Mouse (Mus musculus) kidney, postnatal 0 days (tissue): ENCODE measurements around the gene Phkg1. TPM values are rescaled to one million over a fixed set of nuclear protein-coding genes. Genes with fewer than 3 reads are reported as not detected.

Source experiments
- ATAC-seq: fragments of 200-750 bp; cut with Nextera tagmentation; replicated peaks from 2 replicates; pipeline ENCODE4 v1.8.0; 2017; ENCODE audit warnings: low read depth, moderate number of reproducible peaks, moderate TSS enrichment, moderate library complexity; ENCODE audit not compliant: low FRiP score
- DNase-seq: peaks from one replicate; pipeline ENCODE4 v3.0.0-alpha.2; 2016; ENCODE audit warnings: low spot score
- H3K27ac ChIP-seq: fragments of 300-500 bp; sonication (generic); 2 replicates; pipeline ENCODE4 v1.5.1; 2014; ENCODE audit warnings: mild to moderate bottlenecking
- H3K27me3 ChIP-seq: fragments of 300-500 bp; sonication (generic); 2 replicates; pipeline ENCODE4 v1.6.1; 2014; ENCODE audit warnings: low read length, mixed read lengths; ENCODE audit not compliant: insufficient read depth
- H3K36me3 ChIP-seq: fragments of 300-500 bp; sonication (generic); 2 replicates; pipeline ENCODE4 v1.6.1; 2014; ENCODE audit warnings: low read length, mixed read lengths; ENCODE audit not compliant: insufficient read depth
- H3K4me1 ChIP-seq: fragments of 300-500 bp; sonication (generic); replicated peaks from 2 replicates; pipeline ENCODE4 v1.6.1; 2014; ENCODE audit warnings: antibody characterized with exemption, low read length, mixed read lengths; ENCODE audit not compliant: insufficient read depth
- H3K4me2 ChIP-seq: fragments of 300-500 bp; sonication (generic); 2 replicates; pipeline ENCODE4 v1.6.1; 2014; ENCODE audit warnings: mild to moderate bottlenecking, low read length, moderate library complexity, mixed read lengths
- H3K4me3 ChIP-seq: fragments of 300-500 bp; sonication (generic); replicated peaks from 2 replicates; pipeline ENCODE4 v1.5.1; 2014; ENCODE audit warnings: low read depth, low read length
- H3K9ac ChIP-seq: fragments of 300-500 bp; sonication (generic); 2 replicates; pipeline ENCODE4 v1.6.1; 2014; ENCODE audit warnings: low read depth, low read length
- H3K9me3 ChIP-seq: fragments of 300-500 bp; sonication (generic); replicated peaks from 2 replicates; pipeline ENCODE4 v1.6.1; 2016; ENCODE audit warnings: low read length, inconsistent platforms, mixed read lengths
- CTCF ChIP-seq: IDR thresholded peaks from 2 replicates; pipeline ENCODE4 v1.5.1; 2016; ENCODE audit warnings: antibody characterized with exemption, low read depth, mild to moderate bottlenecking, moderate library complexity
- WGBS: fragments of 180-500 bp; shearing (Covaris S2); extraction: QIAGEN DNeasy Blood & Tissue Kit; methylation state at CpG from one replicate; pipeline ENCODE4 v1.1.7; 2014; 5-methylcytosine and 5-hydroxymethylcytosine counted together
- polyA plus RNA-seq: library from polyadenylated mRNA; unstranded; fragments of >200 nt; fragmentation: Nextera tagmentation; extraction: Ambion mirVana; gene quantifications from 2 replicates; pipeline ENCODE4 v1.2.1, GENCODE M21; 2015

The Phkg1 gene
- polyA plus RNA-seq, 1 experiment from 2014 or later, result 0.05 TPM

GRCm38 (mm10) chr5:129940736-129941494 lies 42.6 kb upstream of the Phkg1 start:
- Histone ChIP-seq H3K36me3 (no peaks in the 10 kb centered on the region), H3K9ac (no peak overlapping the region), H3K4me3 (peak overlapping the region; percentile 67), H3K27ac (0 out of 2 replicates have a peak overlapping the region, but pooled peaks have one; percentile 25), H3K27me3 (no peaks in the 10 kb centered on the region), H3K9me3 (no peaks in the 10 kb centered on the region), H3K4me2 (peak overlapping the region; percentile 50), H3K4me1 (no peaks in the 10 kb centered on the region; the same call in 1 of the 2 replicates)
- peak; percentile 22 for DNase-seq
- WGBS, result 5% methylated on average over 9 of the region's 9 CpGs
- ATAC-seq, result no peak
- no peak for TF ChIP-seq CTCF

- Histone ChIP-seq H3K4me2 (no peak overlapping the region; the same call in 1 of the 2 replicates), H3K9me3 (no peaks in the 10 kb centered on the region), H3K4me1 (no peaks in the 10 kb centered on the region; the same call in 1 of the 2 replicates), H3K4me3 (no peak overlapping the region), H3K27me3 (no peaks in the 10 kb centered on the region), H3K9ac (no peak overlapping the region), H3K36me3 (no peaks in the 10 kb centered on the region), H3K27ac (no peak overlapping the region)
- ATAC-seq (no peak), DNase-seq (no peak)
- WGBS, result 35% methylated on average over 2 of the region's 2 CpGs
- no peak for TF ChIP-seq CTCF
These were observed 41.9 kb upstream of the Phkg1 start for GRCm38 (mm10) chr5:129940281-129940680.

- DNase-seq, result no peak
These were observed 38.6 kb upstream of the Phkg1 start for GRCm38 (mm10) chr5:129936941-129937340.

GRCm38 (mm10) chr5:129929924-129930855 lies 31.8 kb upstream of the Phkg1 start:
- H3K9ac ChIP-seq, result no peak overlapping the region
- H3K4me3 ChIP-seq, result no peak overlapping the region
- no peaks in the 10 kb centered on the region for H3K27me3 ChIP-seq
- H3K4me2 ChIP-seq, result no peak overlapping the region
- no peaks in the 10 kb centered on the region for H3K9me3 ChIP-seq
- 50% methylated on average over 9 of the region's 9 CpGs for WGBS
- ATAC-seq, result no peak
- H3K36me3 ChIP-seq, result no peaks in the 10 kb centered on the region
- H3K27ac ChIP-seq, result no peak overlapping the region; the same call in 1 of the 2 replicates
- TF ChIP-seq CTCF, result no peak
- H3K4me1 ChIP-seq, result no peaks in the 10 kb centered on the region
- DNase-seq, result no peak

More at GRCm38 (mm10) chr5:129936941-129937340, 38.6 kb upstream of the Phkg1 start:
- Histone ChIP-seq H3K27ac (no peak overlapping the region), H3K4me2 (no peak overlapping the region), H3K27me3 (no peaks in the 10 kb centered on the region), H3K4me1 (no peaks in the 10 kb centered on the region), H3K9me3 (no peaks in the 10 kb centered on the region), H3K4me3 (no peak overlapping the region), H3K9ac (no peak overlapping the region), H3K36me3 (no peaks in the 10 kb centered on the region)
- ATAC-seq, result no peak
- TF ChIP-seq CTCF, result no peak
- WGBS, result 52% methylated on average over 4 of the region's 4 CpGs

- no peak for DNase-seq
- no peak overlapping the region for H3K4me3 ChIP-seq
- H3K27me3 ChIP-seq, result no peaks in the 10 kb centered on the region
- no peaks in the 10 kb centered on the region for H3K9me3 ChIP-seq
- no peak for TF ChIP-seq CTCF
- H3K36me3 ChIP-seq, result no peaks in the 10 kb centered on the region
- WGBS, result 47% methylated on average over 5 of the region's 5 CpGs
- no peak overlapping the region for H3K9ac ChIP-seq
- no peaks in the 10 kb centered on the region for H3K4me1 ChIP-seq
- ATAC-seq, result no peak
- no peak overlapping the region for H3K4me2 ChIP-seq
- no peak overlapping the region for H3K27ac ChIP-seq
These were observed 27.6 kb upstream of the Phkg1 start for GRCm38 (mm10) chr5:129925933-129926332.

- H3K4me3 ChIP-seq, result no peak overlapping the region
- H3K4me1 ChIP-seq, result no peaks in the 10 kb centered on the region
- 81% methylated on average over 8 of the region's 8 CpGs for WGBS
- H3K9ac ChIP-seq, result no peak overlapping the region
- H3K27me3 ChIP-seq, result no peaks in the 10 kb centered on the region
- no peak for TF ChIP-seq CTCF
- DNase-seq (no peak), ATAC-seq (peak; percentile 65)
- H3K27ac ChIP-seq, result no peak overlapping the region
- H3K9me3 ChIP-seq, result no peaks in the 10 kb centered on the region
- no peaks in the 10 kb centered on the region for H3K36me3 ChIP-seq
- no peak overlapping the region for H3K4me2 ChIP-seq
These were observed 26.6 kb upstream of the Phkg1 start for GRCm38 (mm10) chr5:129924820-129925452.
